Mouse (Mus musculus) neutrophil, adult 5-6 weeks (primary cell): ENCODE measurements around the gene Cwc27. TPM values are rescaled to one million over a fixed set of nuclear protein-coding genes. Genes with fewer than 3 reads are reported as not detected.

Experiments used
- ATAC-seq: fragments of 151-379, 151-347 bp; 2 replicates; pipeline ENCODE4 v1.8.0; 2017; ENCODE audit warnings: mild to moderate bottlenecking, moderate TSS enrichment; ENCODE audit not compliant: insufficient number of reproducible peaks, poor library complexity, low FRiP score, severe bottlenecking; ENCODE audit errors: extremely low read depth
- total RNA-seq: library from RNA; stranded (forward); fragments of 200-1000 nt; gene quantifications from 2 replicates; pipeline ENCODE4 v1.2.3, GENCODE M21; 2017

The Cwc27 gene
- total RNA-seq, 1 experiment from 2014 or later = 28.7 TPM

GRCm38 (mm10) chr13:104792184-104792583 is 24.8 kb downstream of the Cwc27 start, which contains the start of gene Srek1ip1:
Gene Srek1ip1 (plus strand): TSS chr13:104792484.
- ATAC-seq = no peak

GRCm38 (mm10) chr13:104789663-104790062 is 27.3 kb downstream of the Cwc27 start:
- peak; percentile 94 for ATAC-seq

GRCm38 (mm10) chr13:104787260-104787659 is 29.7 kb downstream of the Cwc27 start:
- no peak for ATAC-seq

- no peak for ATAC-seq
Measured at GRCm38 (mm10) chr13:104779104-104779670, 37.8 kb downstream of the Cwc27 start.

GRCm38 (mm10) chr13:104763193-104763592 is 53.7 kb downstream of the Cwc27 start:
- no peak for ATAC-seq

- no peak for ATAC-seq
Measured at GRCm38 (mm10) chr13:104762401-104762800, 54.5 kb downstream of the Cwc27 start.

- no peak for ATAC-seq
Measured at GRCm38 (mm10) chr13:104759381-104759780, 57.6 kb downstream of the Cwc27 start.

- ATAC-seq = no peak
Measured at GRCm38 (mm10) chr13:104747032-104747431, 69.9 kb downstream of the Cwc27 start.

- ATAC-seq = no peak
Measured at GRCm38 (mm10) chr13:104742866-104743265, 74.1 kb downstream of the Cwc27 start.

GRCm38 (mm10) chr13:104729261-104730046 is 87.5 kb downstream of the Cwc27 start:
- no peak for ATAC-seq

GRCm38 (mm10) chr13:104727681-104728080 is 89.3 kb downstream of the Cwc27 start:
- no peak for ATAC-seq

GRCm38 (mm10) chr13:104720133-104720532 is 96.8 kb downstream of the Cwc27 start:
- no peak for ATAC-seq

GRCm38 (mm10) chr13:104694612-104695355 is 122.2 kb downstream of the Cwc27 start:
- ATAC-seq = no peak

- no peak for ATAC-seq
Measured at GRCm38 (mm10) chr13:104692710-104693109, 124.2 kb downstream of the Cwc27 start.

GRCm38 (mm10) chr13:104685537-104685936 is 131.4 kb downstream of the Cwc27 start:
- ATAC-seq = no peak

GRCm38 (mm10) chr13:104684361-104685011 is 132.5 kb downstream of the Cwc27 start:
- ATAC-seq = no peak

- ATAC-seq = no peak
Measured at GRCm38 (mm10) chr13:104681212-104681611, 135.7 kb downstream of the Cwc27 start.

GRCm38 (mm10) chr13:104661188-104661587 is 155.8 kb downstream of the Cwc27 start:
- peak; percentile 85 for ATAC-seq

GRCm38 (mm10) chr13:104660042-104660680 is 156.8 kb downstream of the Cwc27 start:
- ATAC-seq = no peak
